Mouse (Mus musculus): ENCODE data around the gene Ghr. TPM values are rescaled to one million over a fixed set of nuclear protein-coding genes. Genes with fewer than 3 reads are reported as not detected.

Ghr gene
- polyA plus RNA-seq, 1 experiment, result 3.8 TPM

- no peaks in the 10 kb centered on the region for H3K36me3 ChIP-seq (ENCODE audit: control insufficient read depth, insufficient read depth, low read length)
- no peak for TF ChIP-seq CTCF (IDR thresholded peaks at IDR 0.05; ENCODE audit: extremely low read depth, insufficient read length, insufficient replicate concordance, low read depth, low read length)
- no peak for TF ChIP-seq POLR2A (IDR thresholded peaks at IDR 0.05; ENCODE audit: low read depth, low read length)
- 76% methylated on average over 4 of the region's 4 CpGs for WGBS
Measured at GRCm38 (mm10) chr15:3300361-3301100, 282.8 kb downstream of the Ghr start.

GRCm38 (mm10) chr15:3297615-3298014 is 285.7 kb downstream of the Ghr start:
- no peak overlapping the region for H3K27ac ChIP-seq (ENCODE audit: insufficient read depth, low read depth, low read length)
- no peak for TF ChIP-seq CTCF (IDR thresholded peaks at IDR 0.05; ENCODE audit: extremely low read depth, insufficient read length, insufficient replicate concordance, low read depth, low read length)
- no peak for TF ChIP-seq POLR2A (IDR thresholded peaks at IDR 0.05; ENCODE audit: low read depth, low read length)
- WGBS, result 54% methylated on average over 8 of the region's 8 CpGs
- H3K4me1 ChIP-seq (ENCODE audit: control insufficient read depth, insufficient read depth, insufficient read length, low read length), result no peaks in the 10 kb centered on the region
- no peaks in the 10 kb centered on the region for H3K27me3 ChIP-seq (ENCODE audit: control insufficient read depth, insufficient read depth, low read length)
- H3K36me3 ChIP-seq (ENCODE audit: control insufficient read depth, insufficient read depth, low read length), result no peaks in the 10 kb centered on the region
- no peak overlapping the region for H3K4me3 ChIP-seq (ENCODE audit: low read depth, low read length)

More at GRCm38 (mm10) chr15:3300361-3301100, 282.8 kb downstream of the Ghr start:
- Histone ChIP-seq H3K27me3 (ENCODE audit: control insufficient read depth, insufficient read depth, low read length) (no peaks in the 10 kb centered on the region), H3K4me1 (ENCODE audit: control insufficient read depth, insufficient read depth, insufficient read length, low read length) (no peaks in the 10 kb centered on the region), H3K4me3 (ENCODE audit: low read depth, low read length) (no peak overlapping the region), H3K27ac (ENCODE audit: insufficient read depth, low read depth, low read length) (no peak overlapping the region)

GRCm38 (mm10) chr15:3295986-3296385 is 287.3 kb downstream of the Ghr start:
- no peak overlapping the region for H3K27ac ChIP-seq (ENCODE audit: insufficient read depth, low read depth, low read length)
- no peaks in the 10 kb centered on the region for H3K27me3 ChIP-seq (ENCODE audit: control insufficient read depth, insufficient read depth, low read length)
- TF ChIP-seq POLR2A (IDR thresholded peaks at IDR 0.05; ENCODE audit: low read depth, low read length), result no peak
- TF ChIP-seq CTCF (IDR thresholded peaks at IDR 0.05; ENCODE audit: extremely low read depth, insufficient read length, insufficient replicate concordance, low read depth, low read length), result no peak
- no peaks in the 10 kb centered on the region for H3K4me1 ChIP-seq (ENCODE audit: control insufficient read depth, insufficient read depth, insufficient read length, low read length)
- no peak overlapping the region for H3K4me3 ChIP-seq (ENCODE audit: low read depth, low read length)
- 81% methylated on average over 1 of the region's 1 CpGs for WGBS
- no peaks in the 10 kb centered on the region for H3K36me3 ChIP-seq (ENCODE audit: control insufficient read depth, insufficient read depth, low read length)

- TF ChIP-seq CTCF (IDR thresholded peaks at IDR 0.05; ENCODE audit: extremely low read depth, insufficient read length, insufficient replicate concordance, low read depth, low read length) (no peak), POLR2A (IDR thresholded peaks at IDR 0.05; ENCODE audit: low read depth, low read length) (no peak)
- 76% methylated on average over 1 of the region's 1 CpGs for WGBS
Measured at GRCm38 (mm10) chr15:3293477-3293876, 289.8 kb downstream of the Ghr start.

GRCm38 (mm10) chr15:3290435-3290834 is 292.9 kb downstream of the Ghr start:
- Histone ChIP-seq H3K4me3 (ENCODE audit: low read depth, low read length) (no peak overlapping the region), H3K27ac (ENCODE audit: insufficient read depth, low read depth, low read length) (no peak overlapping the region), H3K27me3 (ENCODE audit: control insufficient read depth, insufficient read depth, low read length) (no peaks in the 10 kb centered on the region), H3K36me3 (ENCODE audit: control insufficient read depth, insufficient read depth, low read length) (0 out of 2 replicates have a peak, but pooled peaks cover 2% of the 10 kb centered on the region), H3K4me1 (ENCODE audit: control insufficient read depth, insufficient read depth, insufficient read length, low read length) (no peaks in the 10 kb centered on the region)
- TF ChIP-seq POLR2A (IDR thresholded peaks at IDR 0.05; ENCODE audit: low read depth, low read length), result no peak
- TF ChIP-seq CTCF (IDR thresholded peaks at IDR 0.05; ENCODE audit: extremely low read depth, insufficient read length, insufficient replicate concordance, low read depth, low read length), result no peak
- WGBS, result 90% methylated on average over 3 of the region's 3 CpGs

More at GRCm38 (mm10) chr15:3293477-3293876, 289.8 kb downstream of the Ghr start:
- Histone ChIP-seq H3K27me3 (ENCODE audit: control insufficient read depth, insufficient read depth, low read length) (no peaks in the 10 kb centered on the region), H3K4me1 (ENCODE audit: control insufficient read depth, insufficient read depth, insufficient read length, low read length) (no peaks in the 10 kb centered on the region), H3K4me3 (ENCODE audit: low read depth, low read length) (no peak overlapping the region), H3K27ac (ENCODE audit: insufficient read depth, low read depth, low read length) (no peak overlapping the region), H3K36me3 (ENCODE audit: control insufficient read depth, insufficient read depth, low read length) (no peaks in the 10 kb centered on the region)

GRCm38 (mm10) chr15:3286032-3286431 is 297.3 kb downstream of the Ghr start:
- Histone ChIP-seq H3K4me3 (ENCODE audit: low read depth, low read length) (no peak overlapping the region), H3K27me3 (ENCODE audit: control insufficient read depth, insufficient read depth, low read length) (no peaks in the 10 kb centered on the region), H3K27ac (ENCODE audit: insufficient read depth, low read depth, low read length) (no peak overlapping the region), H3K4me1 (ENCODE audit: control insufficient read depth, insufficient read depth, insufficient read length, low read length) (no peaks in the 10 kb centered on the region), H3K36me3 (ENCODE audit: control insufficient read depth, insufficient read depth, low read length) (0 out of 2 replicates have a peak, but pooled peaks cover 6% of the 10 kb centered on the region)
- TF ChIP-seq POLR2A (IDR thresholded peaks at IDR 0.05; ENCODE audit: low read depth, low read length) (no peak), CTCF (IDR thresholded peaks at IDR 0.05; ENCODE audit: extremely low read depth, insufficient read length, insufficient replicate concordance, low read depth, low read length) (no peak)

- Histone ChIP-seq H3K4me1 (ENCODE audit: control insufficient read depth, insufficient read depth, insufficient read length, low read length) (no peaks in the 10 kb centered on the region), H3K27me3 (ENCODE audit: control insufficient read depth, insufficient read depth, low read length) (no peaks in the 10 kb centered on the region), H3K36me3 (ENCODE audit: control insufficient read depth, insufficient read depth, low read length) (peaks cover 26% of the 10 kb centered on the region), H3K4me3 (ENCODE audit: low read depth, low read length) (no peak overlapping the region), H3K27ac (ENCODE audit: insufficient read depth, low read depth, low read length) (no peak overlapping the region)
- 100% methylated on average over 1 of the region's 1 CpGs for WGBS
- TF ChIP-seq CTCF (IDR thresholded peaks at IDR 0.05; ENCODE audit: extremely low read depth, insufficient read length, insufficient replicate concordance, low read depth, low read length) (no peak), POLR2A (IDR thresholded peaks at IDR 0.05; ENCODE audit: low read depth, low read length) (no peak)
Measured at GRCm38 (mm10) chr15:3281737-3282136, 301.6 kb downstream of the Ghr start.

Measured in small intestine, adult 2 months (tissue).